ENCODE assay signal across 26 mouse cellular contexts in the genomic region with DNA sequence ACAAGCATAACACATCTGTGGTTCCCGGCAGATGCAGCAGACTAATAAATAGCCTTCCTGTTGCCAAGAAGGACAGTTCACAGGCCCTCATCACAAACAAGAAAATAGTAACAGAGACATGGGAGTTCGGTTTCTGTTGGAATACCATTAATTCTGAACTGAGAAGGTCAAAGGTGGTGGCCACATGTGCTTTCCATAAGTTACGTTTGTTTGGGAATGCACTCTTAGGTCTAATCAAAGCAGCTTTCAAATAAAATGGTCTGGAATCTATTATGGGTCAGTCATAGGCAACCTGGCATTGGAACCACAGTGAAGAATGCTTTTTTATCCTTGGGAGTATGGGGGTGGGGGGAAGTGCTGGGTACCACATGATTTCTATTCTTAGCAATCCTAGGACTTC. TPM values are rescaled to one million over a fixed set of nuclear protein-coding genes. Genes with fewer than 3 reads are reported as not detected.
A peak's percentile ranks its signal among the peaks of the same experiment; 100 is the strongest.
DNase-seq lines count a peak whose midpoint lies in the region; ATAC-seq and TF ChIP-seq lines count a peak whose summit lies in the region.
"Had no signal": no experiment of that assay in that cellular context is flagged by ENCODE, and none has a peak within 500 bp of the region (broad histone marks: within the 10 kb centered on the region; RNA-seq: fewer than 3 reads in every experiment).

No protein-coding gene starts in this region.

- no peaks in the 10 kb centered on the region for H3K27me3 ChIP-seq in hindbrain, embryonic 10.5 days (ENCODE audit: insufficient read depth, poor library complexity, severe bottlenecking)
- H3K27me3 ChIP-seq in hindbrain, postnatal 0 days (ENCODE audit: insufficient read depth, low read length), result no peaks in the 10 kb centered on the region
- no peaks in the 10 kb centered on the region for H3K27me3 ChIP-seq in embryonic facial prominence, embryonic 11.5 days (ENCODE audit: control insufficient read depth, insufficient read depth, low read length)
- H3K27me3 ChIP-seq in limb, embryonic 11.5 days (ENCODE audit: control insufficient read depth, insufficient read depth, low read length), result no peaks in the 10 kb centered on the region
- H3K27me3 ChIP-seq in lung, postnatal 0 days (replicated peaks; ENCODE audit: insufficient read depth, low read length), result no peaks in the 10 kb centered on the region
- H3K27me3 ChIP-seq: embryonic facial prominence, embryonic 15.5 days; heart, embryonic 12.5 days; hindbrain, embryonic 15.5 days had no signal

- no peak for ATAC-seq in hindbrain, postnatal 0 days
- no peak for ATAC-seq in embryonic facial prominence, embryonic 11.5 days (replicated peaks; ENCODE audit: insufficient number of reproducible peaks, low FRiP score, low TSS enrichment, low read depth)
- ATAC-seq in limb, embryonic 11.5 days (ENCODE audit: insufficient number of reproducible peaks, low FRiP score, low TSS enrichment, low read depth), result no peak
- no peak for ATAC-seq in lung, postnatal 0 days
- ATAC-seq: CD4-positive, CD25-positive, alpha-beta regulatory T cell, adult 4 months; forebrain, embryonic 14.5 days had no signal

- H3K9me3 ChIP-seq in hindbrain, embryonic 10.5 days, result no peaks in the 10 kb centered on the region
- H3K9me3 ChIP-seq in hindbrain, postnatal 0 days (ENCODE audit: low read length), result no peaks in the 10 kb centered on the region
- H3K9me3 ChIP-seq in embryonic facial prominence, embryonic 11.5 days (replicated peaks; ENCODE audit: control insufficient read depth, low read length), result no peaks in the 10 kb centered on the region
- no peaks in the 10 kb centered on the region for H3K9me3 ChIP-seq in limb, embryonic 11.5 days (ENCODE audit: control insufficient read depth, low read length)
- H3K9me3 ChIP-seq in lung, postnatal 0 days (ENCODE audit: low read length), result no peaks in the 10 kb centered on the region
- H3K9me3 ChIP-seq: embryonic facial prominence, embryonic 15.5 days; forebrain, embryonic 10.5 days; heart, embryonic 12.5 days; hindbrain, embryonic 15.5 days had no signal

- no peak overlapping the region for H3K27ac ChIP-seq in hindbrain, embryonic 10.5 days
- no peak overlapping the region for H3K27ac ChIP-seq in hindbrain, postnatal 0 days
- H3K27ac ChIP-seq in embryonic facial prominence, embryonic 11.5 days (replicated peaks; ENCODE audit: low read depth, low read length), result no peak overlapping the region
- H3K27ac ChIP-seq in limb, embryonic 11.5 days (replicated peaks; ENCODE audit: low read depth, low read length), result no peak overlapping the region
- no peak overlapping the region for H3K27ac ChIP-seq in lung, postnatal 0 days (ENCODE audit: low read length)
- H3K27ac ChIP-seq: embryonic facial prominence, embryonic 15.5 days; forebrain, embryonic 10.5 days; hindbrain, embryonic 15.5 days had no signal

- peak; percentile 28 for DNase-seq in hindbrain, embryonic 10.5 days (ENCODE audit: low spot score)
- DNase-seq in hindbrain, postnatal 0 days (ENCODE audit: low spot score), result no peak
- DNase-seq in embryo, embryonic 11 days, result peak; percentile 60
- DNase-seq in embryonic facial prominence, embryonic 11.5 days (ENCODE audit: low spot score), result peak; percentile 79
- peak; percentile 48 for DNase-seq in limb, embryonic 11.5 days (ENCODE audit: low spot score)
- DNase-seq in adrenal gland, postnatal 14 days, result no peak
- no peak for DNase-seq in lung, postnatal 0 days (ENCODE audit: low spot score)
- DNase-seq in testis, postnatal 10 days (ENCODE audit: low spot score), result no peak
- DNase-seq: adrenal gland, adult 8-10 months; B cell, adult 2 months; cerebellum, adult 11-12 months; cerebellum, adult 9-10 months; cerebellum, postnatal 25 days; gastrocnemius, postnatal 10 days had no signal

- H3K9ac ChIP-seq in hindbrain, postnatal 0 days (replicated peaks; ENCODE audit: low read length), result no peak overlapping the region
- H3K9ac ChIP-seq in embryonic facial prominence, embryonic 11.5 days (replicated peaks; ENCODE audit: low read length), result no peak overlapping the region
- no peak overlapping the region for H3K9ac ChIP-seq in limb, embryonic 11.5 days (ENCODE audit: low read length)
- no peak overlapping the region for H3K9ac ChIP-seq in lung, postnatal 0 days (replicated peaks; ENCODE audit: low read depth)
- H3K9ac ChIP-seq: embryonic facial prominence, embryonic 15.5 days; heart, embryonic 12.5 days; hindbrain, embryonic 15.5 days had no signal

- no peaks in the 10 kb centered on the region for H3K4me1 ChIP-seq in hindbrain, embryonic 10.5 days (replicated peaks)
- no peaks in the 10 kb centered on the region for H3K4me1 ChIP-seq in hindbrain, postnatal 0 days (ENCODE audit: insufficient read depth, low read length)
- H3K4me1 ChIP-seq in embryonic facial prominence, embryonic 11.5 days (ENCODE audit: control insufficient read depth, insufficient read depth, low read length), result no peaks in the 10 kb centered on the region
- peaks cover 4% of the 10 kb centered on the region for H3K4me1 ChIP-seq in limb, embryonic 11.5 days (ENCODE audit: control insufficient read depth, insufficient read depth, low read length)
- no peaks in the 10 kb centered on the region for H3K4me1 ChIP-seq in lung, postnatal 0 days (ENCODE audit: insufficient read depth, low read depth, low read length)
- H3K4me1 ChIP-seq: embryonic facial prominence, embryonic 15.5 days; forebrain, embryonic 10.5 days; hindbrain, embryonic 15.5 days had no signal

- 66% methylated on average over 3 of the region's 3 CpGs for WGBS in hindbrain, embryonic 10.5 days
- 84% methylated on average over 3 of the region's 3 CpGs for WGBS in hindbrain, postnatal 0 days
- 22% methylated on average over 3 of the region's 3 CpGs for WGBS in embryonic facial prominence, embryonic 11.5 days
- 17% methylated on average over 3 of the region's 3 CpGs for WGBS in limb, embryonic 11.5 days
- WGBS in lung, postnatal 0 days, result 61% methylated on average over 3 of the region's 3 CpGs

- TF ChIP-seq EP300 in lung, postnatal 0 days (IDR thresholded peaks at IDR 0.05), result no peak

- H3K4me3 ChIP-seq in hindbrain, embryonic 10.5 days, result no peak overlapping the region
- H3K4me3 ChIP-seq in hindbrain, postnatal 0 days (ENCODE audit: low read length), result no peak overlapping the region
- H3K4me3 ChIP-seq in embryonic facial prominence, embryonic 11.5 days (ENCODE audit: low read depth, low read length), result no peak overlapping the region
- H3K4me3 ChIP-seq in limb, embryonic 11.5 days (ENCODE audit: low read depth, low read length), result no peak overlapping the region
- H3K4me3 ChIP-seq in lung, postnatal 0 days (ENCODE audit: low read depth, low read length), result no peak overlapping the region
- H3K4me3 ChIP-seq: embryonic facial prominence, embryonic 15.5 days; erythroblast, embryonic 14.5 days; forebrain, embryonic 10.5 days; heart, embryonic 12.5 days; hindbrain, embryonic 15.5 days had no signal

- no peak for TF ChIP-seq CTCF in hindbrain, postnatal 0 days (IDR thresholded peaks at IDR 0.05; ENCODE audit: low read depth)
- no peak for TF ChIP-seq CTCF in lung, postnatal 0 days (IDR thresholded peaks at IDR 0.05)

- no peak overlapping the region for H3K4me2 ChIP-seq in hindbrain, postnatal 0 days (ENCODE audit: low read depth, low read length)
- no peak overlapping the region for H3K4me2 ChIP-seq in embryonic facial prominence, embryonic 11.5 days (ENCODE audit: low read depth, low read length)
- no peak overlapping the region for H3K4me2 ChIP-seq in limb, embryonic 11.5 days (ENCODE audit: low read depth, severe bottlenecking)
- H3K4me2 ChIP-seq in lung, postnatal 0 days (replicated peaks; ENCODE audit: low read depth, low read length), result no peak overlapping the region
- H3K4me2 ChIP-seq: embryonic facial prominence, embryonic 15.5 days; heart, embryonic 12.5 days; hindbrain, embryonic 15.5 days had no signal

- H3K36me3 ChIP-seq in hindbrain, embryonic 10.5 days, result no peaks in the 10 kb centered on the region
- H3K36me3 ChIP-seq in hindbrain, postnatal 0 days (ENCODE audit: insufficient read depth, low read length), result no peaks in the 10 kb centered on the region
- no peaks in the 10 kb centered on the region for H3K36me3 ChIP-seq in embryonic facial prominence, embryonic 11.5 days (replicated peaks; ENCODE audit: control insufficient read depth, insufficient read depth, low read depth, low read length)
- no peaks in the 10 kb centered on the region for H3K36me3 ChIP-seq in limb, embryonic 11.5 days (ENCODE audit: control insufficient read depth, insufficient read depth, low read length)
- H3K36me3 ChIP-seq in lung, postnatal 0 days (ENCODE audit: insufficient read depth, low read length), result no peaks in the 10 kb centered on the region
- H3K36me3 ChIP-seq: embryonic facial prominence, embryonic 15.5 days; forebrain, embryonic 10.5 days; G1E; heart, embryonic 12.5 days; hindbrain, embryonic 15.5 days had no signal

RNA-seq across cellular contexts. Expression of a gene that starts 41.6 kb away (rescaled TPM):
- not detected in 2 replicates for polyA plus RNA-seq in hindbrain, embryonic 10.5 days (2016; fragmentation: Nextera tagmentation; extraction: Ambion mirVana)
- 9.4 and 11.1 TPM in 2 replicates for total RNA-seq in hindbrain, postnatal 0 days (2014; rRNA removed)
- 5.2 and 5.8 TPM in 2 replicates for polyA plus RNA-seq in hindbrain, postnatal 0 days (2015; fragmentation: Nextera tagmentation; extraction: Ambion mirVana)
- polyA plus RNA-seq in embryonic facial prominence, embryonic 11.5 days (2014; fragmentation: Nextera tagmentation; extraction: Ambion mirVana), result 0.25 and 0.42 TPM in 2 replicates
- polyA plus RNA-seq in limb, embryonic 11.5 days (2014; fragmentation: Nextera tagmentation; extraction: Ambion mirVana), result 0.15 TPM in 1 of 2 replicates, not detected in the other
- total RNA-seq in adrenal gland, postnatal 14 days (2021), result 0.33 and 1.3 TPM in 2 replicates
- not detected in 2 replicates for polyA plus RNA-seq in lung, postnatal 0 days (2015; fragmentation: Nextera tagmentation; extraction: Ambion mirVana)
- total RNA-seq: G1E; granulocyte monocyte progenitor cell, adult 5-6 weeks; heart, postnatal 25 days had no signal
- polyA plus RNA-seq: erythroblast, embryonic 14.5 days; forebrain, embryonic 14.5 days; G1E; heart, embryonic 12.5 days; heart, embryonic 16.5 days; hindbrain, embryonic 11.5 days had no signal

RNA-seq across cellular contexts. Expression of a gene that starts 56.5 kb away (rescaled TPM):
- 1.1 TPM in 2 replicates for polyA plus RNA-seq in hindbrain, embryonic 10.5 days (2016; fragmentation: Nextera tagmentation; extraction: Ambion mirVana)
- 3.5 and 4.6 TPM in 2 replicates for total RNA-seq in hindbrain, postnatal 0 days (2014; rRNA removed)
- polyA plus RNA-seq in hindbrain, postnatal 0 days (2015; fragmentation: Nextera tagmentation; extraction: Ambion mirVana), result 0.34 and 0.44 TPM in 2 replicates
- 2.1 and 2.4 TPM in 2 replicates for polyA plus RNA-seq in embryonic facial prominence, embryonic 11.5 days (2014; fragmentation: Nextera tagmentation; extraction: Ambion mirVana)
- 1.4 and 1.8 TPM in 2 replicates for polyA plus RNA-seq in limb, embryonic 11.5 days (2014; fragmentation: Nextera tagmentation; extraction: Ambion mirVana)
- 7.5 and 7.8 TPM in 2 replicates for total RNA-seq in adrenal gland, postnatal 14 days (2021)
- 2.2 and 2.4 TPM in 2 replicates for polyA plus RNA-seq in lung, postnatal 0 days (2015; fragmentation: Nextera tagmentation; extraction: Ambion mirVana)
- polyA plus RNA-seq: CD4-positive, CD25-positive, alpha-beta regulatory T cell, adult 4 months; erythroblast, embryonic 14.5 days; G1E had no signal

Comparison
In these comparisons a context has a peak if more than half of its experiments do, and no peak if none do; other contexts are left out.
1. DNase-seq: peak in hindbrain, embryonic 10.5 days (single experiment), embryo, embryonic 11 days (single experiment), embryonic facial prominence, embryonic 11.5 days (single experiment) and limb, embryonic 11.5 days (single experiment); none in hindbrain, postnatal 0 days (single experiment), adrenal gland, postnatal 14 days (single experiment), lung, postnatal 0 days (single experiment) and testis, postnatal 10 days (single experiment).